Mouse (Mus musculus) cerebellum, adult 8-10 months (tissue): Measurements from ENCODE around the gene Apoc4.

ENCODE experiments used
- DNase-seq: peaks from one replicate; pipeline ENCODE4 v3.0.0; 2022

Apoc4 gene

GRCm38 (mm10) chr7:19628192-19628535 lies 53.1 kb downstream of the Apoc4 start:
- no peak for DNase-seq
